Mouse (Mus musculus) limb, embryonic 14.5 days (tissue): ENCODE measurements around the gene Rdh5. TPM values are rescaled to one million over a fixed set of nuclear protein-coding genes. Genes with fewer than 3 reads are reported as not detected.

Experiments used
- ATAC-seq: fragments of 200-750 bp; cut with Nextera tagmentation; 2 replicates; pipeline ENCODE4 v1.8.0; 2017; ENCODE audit warnings: low read depth, moderate number of reproducible peaks, moderate TSS enrichment; ENCODE audit not compliant: low FRiP score
- DNase-seq: peaks from one replicate; pipeline ENCODE4 v3.0.0-alpha.2; 2015; ENCODE audit warnings: low spot score
- H3K27ac ChIP-seq: fragments of 300-500 bp; sonication (generic); replicated peaks from 2 replicates; pipeline ENCODE4 v1.5.1; 2014; ENCODE audit warnings: low read depth, mild to moderate bottlenecking, low read length, moderate library complexity, mixed read lengths
- H3K27me3 ChIP-seq: fragments of 300-500 bp; sonication (generic); 2 replicates; pipeline ENCODE4 v1.6.1; 2014; ENCODE audit warnings: low read length, mixed read lengths; ENCODE audit not compliant: control insufficient read depth, insufficient read depth
- H3K36me3 ChIP-seq: fragments of 300-500 bp; sonication (generic); 2 replicates; pipeline ENCODE4 v1.6.1; 2014; ENCODE audit warnings: mild to moderate bottlenecking, low read length, moderate library complexity, mixed read lengths; ENCODE audit not compliant: control insufficient read depth, insufficient read depth
- H3K4me1 ChIP-seq: fragments of 300-500 bp; sonication (generic); 2 replicates; pipeline ENCODE4 v1.6.1; 2014; ENCODE audit warnings: antibody characterized with exemption, low read length, mixed read lengths; ENCODE audit not compliant: control insufficient read depth, insufficient read depth
- H3K4me2 ChIP-seq: fragments of 300-500 bp; sonication (generic); replicated peaks from 2 replicates; pipeline ENCODE4 v1.6.1; 2014; ENCODE audit warnings: low read depth, mild to moderate bottlenecking, low read length, moderate library complexity; ENCODE audit not compliant: severe bottlenecking
- H3K4me3 ChIP-seq: fragments of 300-500 bp; sonication (generic); replicated peaks from 2 replicates; pipeline ENCODE4 v1.5.1; 2014; ENCODE audit warnings: low read length
- H3K9ac ChIP-seq: fragments of 300-500 bp; sonication (generic); 2 replicates; pipeline ENCODE4 v1.6.1; 2014; ENCODE audit warnings: mild to moderate bottlenecking, low read depth, low read length, moderate library complexity; ENCODE audit not compliant: severe bottlenecking
- H3K9me3 ChIP-seq: fragments of 300-500 bp; sonication (generic); 2 replicates; pipeline ENCODE4 v1.6.1; 2016; ENCODE audit warnings: low read length; ENCODE audit not compliant: control insufficient read depth
- POLR2A ChIP-seq: fragments of 200-500 bp; IDR thresholded peaks from 2 replicates; pipeline ENCODE4 v1.8.0; 2012; ENCODE audit warnings: inconsistent platforms, mild to moderate bottlenecking, moderate library complexity, borderline replicate concordance; ENCODE audit not compliant: insufficient read depth, insufficient read length; ENCODE audit errors: extremely low read depth
- WGBS: fragments of 180-500 bp; shearing (Covaris S2); extraction: QIAGEN DNeasy Blood & Tissue Kit; methylation state at CpG from one replicate; pipeline ENCODE4 v1.1.7; 2014; 5-methylcytosine and 5-hydroxymethylcytosine counted together
- polyA plus RNA-seq, 2 experiments: library from polyadenylated mRNA; depleted of rRNA in 1 of 2; stranded (reverse) in 1 of 2; unstranded in 1 of 2; fragments of >200 nt; fragmentation: Nextera tagmentation in 1 of 2; extraction: Ambion mirVana in 1 of 2; gene quantifications; 2 replicates each; pipeline versions ENCODE4 v1.2.1 to v1.2.3; 2012 to 2014

The Rdh5 gene
- polyA plus RNA-seq, 2 experiments = 11.8 to 17.9 TPM

DNA sequence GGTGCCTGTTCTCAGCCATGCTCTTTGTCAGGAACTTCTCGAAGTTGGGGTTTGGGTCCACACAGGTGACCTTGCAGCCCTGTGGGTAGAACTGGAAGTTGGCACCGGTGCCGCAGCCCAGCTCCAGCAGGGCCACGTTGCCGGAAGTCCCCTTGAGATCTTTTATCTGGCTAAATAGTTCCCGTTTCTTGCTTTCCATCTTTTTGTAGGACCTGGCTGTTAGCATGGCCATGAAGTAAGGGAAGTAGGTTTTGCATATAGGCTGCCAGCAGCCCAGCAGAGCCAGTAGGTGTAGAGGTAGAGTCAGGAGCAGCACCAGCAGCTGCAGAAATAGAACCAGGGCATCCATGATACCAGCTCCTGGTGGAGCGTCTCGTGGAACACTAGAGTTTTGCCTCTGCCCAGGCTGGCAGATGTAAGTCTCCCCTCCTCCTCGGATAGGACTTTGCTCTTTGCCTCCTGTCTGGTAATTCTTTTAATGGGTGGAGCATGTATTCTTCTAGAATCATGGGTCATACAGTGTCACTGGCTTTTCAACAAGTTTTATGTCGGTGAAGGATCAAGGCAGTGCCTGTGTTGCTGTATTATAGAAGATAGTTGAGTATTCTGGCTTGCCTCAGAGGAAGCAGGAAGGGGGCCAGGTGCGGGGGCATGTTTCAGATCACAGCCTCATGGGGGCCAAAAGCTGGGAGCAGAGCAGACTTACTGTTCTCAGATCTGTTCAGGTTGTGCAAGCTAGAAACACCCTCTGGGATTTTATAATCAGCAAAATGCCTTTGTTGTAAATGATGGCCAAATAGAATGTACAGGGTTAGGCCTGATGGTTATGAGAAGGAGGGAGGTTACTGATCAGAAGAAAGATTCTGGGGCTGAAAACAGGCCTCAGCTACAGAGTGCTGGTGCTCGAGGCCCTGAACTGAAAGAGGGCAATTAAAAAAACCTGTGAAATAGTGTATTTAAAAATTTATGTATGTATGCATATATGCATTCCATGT is 38.2 kb upstream of the Rdh5 start, which contains the start of gene Mettl7b:
Gene Mettl7b (minus strand): TSS at position 399 of the 995 bp plus-strand sequence.
- Histone ChIP-seq H3K27me3 (no peaks in the 10 kb centered on the region), H3K9me3 (no peaks in the 10 kb centered on the region), H3K9ac (no peak within 1 kb of the TSS), H3K4me1 (no peaks in the 10 kb centered on the region), H3K4me2 (no peak within 1 kb of the TSS), H3K4me3 (no peak within 1 kb of the TSS), H3K27ac (no peak within 1 kb of the TSS), H3K36me3 (no peaks in the 10 kb centered on the region)
- DNase-seq = no peak
- WGBS = 79% methylated on average over 12 of the region's 12 CpGs
- TF ChIP-seq POLR2A = no peak
- ATAC-seq = no peak

DNA sequence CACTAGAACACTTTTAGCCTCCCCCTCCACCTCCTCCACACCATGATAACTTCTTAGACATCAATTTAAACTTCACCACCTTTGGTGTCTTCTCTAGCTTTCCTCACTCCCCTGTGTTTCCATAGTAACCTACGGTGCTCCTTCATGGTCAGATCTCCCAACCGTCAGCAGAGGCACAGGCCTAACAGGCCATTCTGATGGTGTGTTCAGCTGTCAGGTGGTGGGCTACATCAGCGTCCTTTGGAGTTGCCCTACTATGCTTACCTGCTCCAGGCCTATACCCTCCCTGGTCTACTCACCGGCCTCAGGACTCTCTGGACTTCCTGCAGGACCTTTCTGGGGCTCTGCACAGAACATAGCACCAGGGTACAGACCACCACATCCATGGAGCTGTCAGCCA is 37.5 kb upstream of the Rdh5 start:
- H3K36me3 ChIP-seq = no peaks in the 10 kb centered on the region
- TF ChIP-seq POLR2A = no peak
- ATAC-seq (no peak), DNase-seq (no peak)
- H3K9ac ChIP-seq = no peak overlapping the region
- H3K9me3 ChIP-seq = no peaks in the 10 kb centered on the region
- H3K27ac ChIP-seq = no peak overlapping the region
- no peak overlapping the region for H3K4me3 ChIP-seq
- WGBS = 77% methylated on average over 4 of the region's 4 CpGs
- H3K4me2 ChIP-seq = no peak overlapping the region
- no peaks in the 10 kb centered on the region for H3K27me3 ChIP-seq
- H3K4me1 ChIP-seq = no peaks in the 10 kb centered on the region

DNA sequence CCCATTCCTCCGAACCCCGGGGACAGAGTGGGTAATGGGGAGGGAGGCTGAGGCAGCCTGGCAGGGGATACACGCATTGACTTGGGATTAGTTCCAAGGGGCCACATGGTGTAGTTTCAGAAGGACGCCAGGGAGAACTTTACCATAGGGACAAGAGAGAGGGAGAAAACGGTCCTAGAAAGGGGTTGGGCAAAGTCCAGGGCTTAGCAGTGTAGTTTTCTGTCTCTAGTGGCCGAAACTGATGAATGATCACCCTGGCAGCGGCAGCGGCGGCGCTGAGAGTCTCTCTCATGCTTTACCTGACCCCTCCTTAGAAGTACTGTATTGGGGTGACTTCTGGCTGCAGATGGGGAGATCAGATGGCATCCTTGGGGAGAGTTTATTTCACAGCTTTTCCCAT is 35.7 kb upstream of the Rdh5 start:
- Histone ChIP-seq H3K4me3 (no peak overlapping the region), H3K4me1 (no peaks in the 10 kb centered on the region), H3K27me3 (no peaks in the 10 kb centered on the region), H3K27ac (no peak overlapping the region), H3K9me3 (no peaks in the 10 kb centered on the region), H3K9ac (no peak overlapping the region), H3K36me3 (no peaks in the 10 kb centered on the region), H3K4me2 (no peak overlapping the region)
- WGBS = 79% methylated on average over 10 of the region's 10 CpGs
- no peak for DNase-seq
- TF ChIP-seq POLR2A = no peak
- ATAC-seq = no peak

DNA sequence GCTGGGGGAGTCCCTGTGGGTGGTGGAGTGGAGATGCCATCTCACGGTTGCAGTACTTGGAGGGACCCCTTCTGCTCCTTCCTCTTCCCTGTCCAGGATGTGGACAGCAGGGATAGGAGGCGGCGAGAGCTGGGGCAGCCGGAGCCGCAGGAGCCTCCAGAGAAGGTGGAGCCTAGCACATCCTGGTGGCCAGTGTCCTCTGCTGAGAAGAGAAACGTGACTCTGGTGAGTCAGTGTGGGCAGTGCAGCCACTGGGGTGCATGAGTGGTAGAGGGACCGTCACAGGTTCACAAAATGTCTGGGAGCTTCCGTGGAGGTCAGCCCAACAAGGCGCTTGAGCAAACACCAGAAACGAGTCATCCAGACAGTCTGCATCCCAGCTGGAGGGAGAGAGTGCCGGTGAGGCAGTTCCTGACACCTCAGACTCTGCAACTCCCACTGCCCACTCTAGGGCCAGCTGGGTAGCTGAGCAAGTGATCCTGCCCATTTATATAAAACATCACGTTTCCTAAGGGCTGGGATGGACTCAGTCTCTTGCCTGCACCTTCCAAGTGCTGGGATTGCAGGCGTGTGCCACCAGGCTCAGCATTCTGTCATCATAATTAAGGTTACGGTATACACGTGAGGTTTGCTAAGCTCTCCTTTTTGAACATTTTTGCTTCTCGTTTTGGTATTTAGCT is 27.7 kb upstream of the Rdh5 start:
- Histone ChIP-seq H3K9ac (no peak overlapping the region), H3K27me3 (no peaks in the 10 kb centered on the region), H3K4me1 (no peaks in the 10 kb centered on the region), H3K4me3 (no peak overlapping the region), H3K9me3 (no peaks in the 10 kb centered on the region), H3K4me2 (no peak overlapping the region), H3K36me3 (no peaks in the 10 kb centered on the region), H3K27ac (no peak overlapping the region)
- no peak for ATAC-seq
- no peak for DNase-seq
- no peak for TF ChIP-seq POLR2A
- 64% methylated on average over 16 of the region's 16 CpGs for WGBS

DNA sequence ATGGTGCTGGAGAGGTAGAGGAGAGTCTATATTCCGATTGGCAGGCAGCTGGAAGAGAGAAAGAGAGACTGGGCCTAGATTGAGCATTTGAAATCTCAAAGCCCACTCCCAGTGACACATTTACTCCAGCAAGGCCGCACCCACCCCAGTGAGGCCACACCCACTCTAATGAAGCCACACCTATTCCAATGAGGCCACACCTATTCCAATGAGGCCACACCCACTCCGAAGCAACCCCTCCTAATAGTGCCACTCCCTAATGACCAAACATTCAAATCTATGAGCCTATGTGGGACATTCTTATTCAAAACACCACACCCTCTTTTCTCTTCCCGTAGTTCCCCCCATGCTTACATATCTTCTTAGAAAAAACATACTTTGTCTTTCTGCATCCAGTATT is 24.8 kb upstream of the Rdh5 start:
- Histone ChIP-seq H3K4me1 (no peaks in the 10 kb centered on the region), H3K27me3 (no peaks in the 10 kb centered on the region), H3K27ac (no peak overlapping the region), H3K4me2 (no peak overlapping the region), H3K9ac (no peak overlapping the region), H3K9me3 (no peaks in the 10 kb centered on the region), H3K4me3 (no peak overlapping the region), H3K36me3 (no peaks in the 10 kb centered on the region)
- WGBS = 87% methylated on average over 4 of the region's 4 CpGs
- DNase-seq (no peak), ATAC-seq (no peak)
- no peak for TF ChIP-seq POLR2A
